Comparison of ENCODE assay signal across 21 mouse cellular contexts in the genomic region with DNA sequence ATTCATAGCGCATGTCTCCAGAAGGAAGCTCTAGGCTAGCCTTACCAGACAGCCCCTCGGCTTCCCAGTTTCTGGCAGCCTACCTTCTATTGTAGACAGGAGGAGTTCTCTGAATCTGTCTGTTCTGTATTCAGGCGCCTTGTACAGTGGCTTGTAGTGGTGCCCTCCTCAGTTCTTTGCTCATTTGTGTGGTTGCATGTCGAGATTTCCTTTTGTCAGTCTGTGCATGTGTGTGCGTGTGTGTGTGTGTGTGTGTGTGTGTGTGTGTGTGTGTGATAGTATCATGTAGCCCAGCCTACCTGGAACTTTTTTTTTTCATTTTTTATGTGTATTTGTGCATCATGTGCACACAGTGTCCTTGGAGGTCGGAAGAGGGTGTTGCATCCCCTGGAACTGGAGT. TPM values are rescaled to one million over a fixed set of nuclear protein-coding genes. Genes with fewer than 3 reads are reported as not detected.
DNase-seq lines count a peak whose midpoint lies in the region; TF ChIP-seq lines count a peak whose summit lies in the region.
"Had no signal": no experiment of that assay in that cellular context is flagged by ENCODE, and none has a peak within 500 bp of the region (broad histone marks: within the 10 kb centered on the region; RNA-seq: fewer than 3 reads in every experiment).

No protein-coding gene starts in this region.

- peaks cover 53% of the 10 kb centered on the region for H3K4me1 ChIP-seq in heart, embryonic 10.5 days
- peaks cover 32% of the 10 kb centered on the region; the same call in 1 of the 2 replicates for H3K4me1 ChIP-seq in spleen, adult 2 months (ENCODE audit: control insufficient read depth, insufficient read depth, insufficient read length)

- no peak overlapping the region for H3K4me3 ChIP-seq in heart, embryonic 10.5 days
- H3K4me3 ChIP-seq in spleen, adult 2 months (ENCODE audit: extremely low read depth, insufficient read depth, insufficient read length): no peak overlapping the region
- H3K4me3 ChIP-seq: embryonic facial prominence, embryonic 13.5 days; forebrain, embryonic 13.5 days; gastrocnemius, adult 2 months; heart, adult 2 months; heart, embryonic 12.5 days; hindbrain, embryonic 15.5 days had no signal

- no peak for TF ChIP-seq CTCF in spleen, adult 2 months (IDR thresholded peaks at IDR 0.05; ENCODE audit: extremely low read depth, insufficient read depth, insufficient read length, insufficient replicate concordance)

- no peak for TF ChIP-seq POLR2A in spleen, adult 2 months (IDR thresholded peaks at IDR 0.05; ENCODE audit: low read depth, low read length)

- 83% methylated on average over 6 of the region's 6 CpGs for WGBS in heart, embryonic 10.5 days
- 66% methylated on average over 6 of the region's 6 CpGs for WGBS in spleen, adult 2 months

- no peaks in the 10 kb centered on the region for H3K36me3 ChIP-seq in heart, embryonic 10.5 days
- H3K36me3 ChIP-seq in spleen, adult 2 months (ENCODE audit: control insufficient read depth, insufficient read depth, low read length): no peaks in the 10 kb centered on the region
- H3K36me3 ChIP-seq: embryonic facial prominence, embryonic 13.5 days; hindbrain, embryonic 15.5 days had no signal

- no peaks in the 10 kb centered on the region for H3K9me3 ChIP-seq in heart, embryonic 10.5 days
- H3K9me3 ChIP-seq: embryonic facial prominence, embryonic 13.5 days; heart, embryonic 12.5 days; hindbrain, embryonic 15.5 days had no signal

- H3K27me3 ChIP-seq in heart, embryonic 10.5 days (ENCODE audit: insufficient read depth, poor library complexity, severe bottlenecking): no peaks in the 10 kb centered on the region
- H3K27me3 ChIP-seq in spleen, adult 2 months (ENCODE audit: control insufficient read depth, insufficient read depth, low read length): no peaks in the 10 kb centered on the region
- H3K27me3 ChIP-seq: embryonic facial prominence, embryonic 13.5 days; heart, embryonic 12.5 days; hindbrain, embryonic 15.5 days had no signal

- H3K27ac ChIP-seq in heart, embryonic 10.5 days: peak overlapping the region; percentile 12; the same call in 1 of the 2 replicates
- peak overlapping the region; percentile 27; the same call in 1 of the 2 replicates for H3K27ac ChIP-seq in spleen, adult 2 months (ENCODE audit: insufficient read depth, low read length)
- H3K27ac ChIP-seq: embryonic facial prominence, embryonic 13.5 days; forebrain, embryonic 13.5 days; gastrocnemius, adult 2 months; hindbrain, embryonic 15.5 days had no signal

- DNase-seq in heart, embryonic 10.5 days (ENCODE audit: low spot score): no peak
- no peak for DNase-seq in heart, postnatal 4 days
- DNase-seq in spleen, adult 2 months (ENCODE audit: low read depth in 1 of 2, low spot score in 2 of 2): no peak
- DNase-seq in spleen, postnatal 14 days (ENCODE audit: low spot score in 2 of 2): no peak
- DNase-seq in induced T-regulatory cell, adult 2 months (ENCODE audit: low read depth): peak; percentile 65
- DNase-seq in frontal cortex, postnatal 25 days (ENCODE audit: low spot score in 2 of 2): no peak
- no peak for DNase-seq in gastrocnemius, postnatal 10 days
- DNase-seq: adrenal gland, postnatal 10 days; B cell, adult 2 months; cerebellum, adult 18-20 months; cerebellum, adult 9-11 months; cerebellum, postnatal 36 days; forebrain, postnatal 0 days; gastrocnemius, adult 2 months; heart, adult 2 months had no signal

RNA-seq across cellular contexts. Expression of gene Acot7, which starts 11.1 kb away (rescaled TPM):
- polyA plus RNA-seq in heart, embryonic 10.5 days (2016; fragmentation: Nextera tagmentation; extraction: Ambion mirVana): 43.7 and 48.9 TPM in 2 replicates
- total RNA-seq in heart, postnatal 4 days (2021): 10 to 100 TPM; 54.3 to 58.4 TPM
- polyA plus RNA-seq in spleen, adult 2 months (2012; rRNA removed): 15.4 and 17.9 TPM in 2 replicates
- total RNA-seq in gastrocnemius, postnatal 10 days (2021): 10 to 100 TPM; 11.9 to 14.1 TPM

RNA-seq across cellular contexts. Expression of gene Hes2, which starts 30.4 kb away (rescaled TPM):
- not detected in 2 replicates for polyA plus RNA-seq in heart, embryonic 10.5 days (2016; fragmentation: Nextera tagmentation; extraction: Ambion mirVana)
- not detected for total RNA-seq in heart, postnatal 4 days (2021)
- not detected in 2 replicates for polyA plus RNA-seq in spleen, adult 2 months (2012; rRNA removed)
- not detected for total RNA-seq in gastrocnemius, postnatal 10 days (2021)
- total RNA-seq: adrenal gland, postnatal 10 days; forebrain, postnatal 0 days; gastrocnemius, adult 2 months; heart, adult 2 months; heart, postnatal 25 days had no signal
- polyA plus RNA-seq: embryonic facial prominence, embryonic 13.5 days; forebrain, embryonic 13.5 days; forebrain, postnatal 0 days; heart, adult 2 months; heart, embryonic 12.5 days; hindbrain, embryonic 15.5 days; intestine, embryonic 14.5 days had no signal

RNA-seq across cellular contexts. Expression of gene Espn, which starts 36.9 kb away (rescaled TPM):
- polyA plus RNA-seq in heart, embryonic 10.5 days (2016; fragmentation: Nextera tagmentation; extraction: Ambion mirVana): 1.4 and 4.0 TPM in 2 replicates
- total RNA-seq in heart, postnatal 4 days (2021): 1 to 10 TPM; 1.5 to 1.8 TPM
- 2.1 and 2.7 TPM in 2 replicates for polyA plus RNA-seq in spleen, adult 2 months (2012; rRNA removed)
- 1 to 10 TPM; 1.1 to 1.2 TPM for total RNA-seq in gastrocnemius, postnatal 10 days (2021)
